Mouse (Mus musculus) liver, postnatal 0 days (tissue): ENCODE measurements around the gene Endou. TPM values are rescaled to one million over a fixed set of nuclear protein-coding genes. Genes with fewer than 3 reads are reported as not detected.
A peak's percentile ranks its signal among the peaks of the same experiment; 100 is the strongest.

ENCODE experiments used
- ATAC-seq: fragments of 200-750 bp; cut with Nextera tagmentation; 2 replicates; pipeline ENCODE4 v1.8.0; 2017; ENCODE audit warnings: mild to moderate bottlenecking, moderate library complexity
- DNase-seq: peaks from one replicate; pipeline ENCODE4 v3.0.0-alpha.2; 2016
- H3K27ac ChIP-seq: fragments of 300-500 bp; sonication (generic); 2 replicates; pipeline ENCODE4 v1.5.1; 2014; ENCODE audit warnings: antibody characterized with exemption, moderate library complexity, mild to moderate bottlenecking, low read depth
- H3K27me3 ChIP-seq: fragments of 300-500 bp; sonication (generic); 2 replicates; pipeline ENCODE4 v1.6.1; 2014; ENCODE audit warnings: low read length, control low read depth, mixed read lengths; ENCODE audit not compliant: insufficient read depth
- H3K36me3 ChIP-seq: fragments of 300-500 bp; sonication (generic); replicated peaks from 2 replicates; pipeline ENCODE4 v1.6.1; 2014; ENCODE audit warnings: mild to moderate bottlenecking, control low read depth, low read length, moderate library complexity, mixed read lengths; ENCODE audit not compliant: insufficient read depth
- H3K4me1 ChIP-seq: fragments of 300-500 bp; sonication (generic); 2 replicates; pipeline ENCODE4 v1.6.1; 2014; ENCODE audit warnings: antibody characterized with exemption, mild to moderate bottlenecking, control low read depth; ENCODE audit not compliant: insufficient read depth
- H3K4me2 ChIP-seq: fragments of 300-500 bp; sonication (generic); 2 replicates; pipeline ENCODE4 v1.6.1; 2014; ENCODE audit warnings: low read depth, mild to moderate bottlenecking, low read length, moderate library complexity, mixed read lengths
- H3K4me3 ChIP-seq: fragments of 300-500 bp; sonication (generic); 2 replicates; pipeline ENCODE4 v1.5.1; 2014; ENCODE audit warnings: low read depth, low read length
- H3K9ac ChIP-seq: fragments of 300-500 bp; sonication (generic); replicated peaks from 2 replicates; pipeline ENCODE4 v1.6.1; 2014; ENCODE audit warnings: mild to moderate bottlenecking, moderate library complexity
- H3K9me3 ChIP-seq: fragments of 300-500 bp; sonication (generic); 2 replicates; pipeline ENCODE4 v1.6.1; 2016; ENCODE audit warnings: mild to moderate bottlenecking, control low read depth, low read length, mixed read lengths
- CTCF ChIP-seq: sonication (generic); IDR thresholded peaks from 2 replicates; pipeline ENCODE4 v1.5.1; 2016; ENCODE audit warnings: antibody characterized with exemption, low read depth
- EP300 ChIP-seq: IDR thresholded peaks from 2 replicates; pipeline ENCODE4 v1.6.1; 2016; ENCODE audit warnings: antibody characterized with exemption, low read depth, mild to moderate bottlenecking
- WGBS: fragments of 180-500 bp; shearing (Covaris S2); extraction: QIAGEN DNeasy Blood & Tissue Kit; methylation state at CpG from one replicate; pipeline ENCODE4 v1.1.7; 2014; ENCODE audit not compliant: insufficient replicate concordance; 5-methylcytosine and 5-hydroxymethylcytosine counted together
- polyA plus RNA-seq: library from polyadenylated mRNA; unstranded; fragments of >200 nt; fragmentation: Nextera tagmentation; extraction: Ambion mirVana; gene quantifications from 2 replicates; pipeline ENCODE4 v1.2.1, GENCODE M21; 2015

Gene Endou
- polyA plus RNA-seq, 1 experiment from 2014 or later = 0.82 TPM

GRCm38 (mm10) chr15:97715734-97716133, 15.4 kb downstream of the Endou start:
- DNase-seq = no peak
- no peak overlapping the region for H3K4me2 ChIP-seq
- H3K36me3 ChIP-seq = no peaks in the 10 kb centered on the region
- H3K27me3 ChIP-seq = no peaks in the 10 kb centered on the region
- no peak overlapping the region for H3K27ac ChIP-seq
- no peak for TF ChIP-seq CTCF
- TF ChIP-seq EP300 = no peak
- 91% methylated on average over 1 of the region's 1 CpGs for WGBS
- no peaks in the 10 kb centered on the region for H3K9me3 ChIP-seq
- H3K9ac ChIP-seq = no peak overlapping the region
- no peak for ATAC-seq
- H3K4me1 ChIP-seq = no peaks in the 10 kb centered on the region
- no peak overlapping the region for H3K4me3 ChIP-seq

DNA sequence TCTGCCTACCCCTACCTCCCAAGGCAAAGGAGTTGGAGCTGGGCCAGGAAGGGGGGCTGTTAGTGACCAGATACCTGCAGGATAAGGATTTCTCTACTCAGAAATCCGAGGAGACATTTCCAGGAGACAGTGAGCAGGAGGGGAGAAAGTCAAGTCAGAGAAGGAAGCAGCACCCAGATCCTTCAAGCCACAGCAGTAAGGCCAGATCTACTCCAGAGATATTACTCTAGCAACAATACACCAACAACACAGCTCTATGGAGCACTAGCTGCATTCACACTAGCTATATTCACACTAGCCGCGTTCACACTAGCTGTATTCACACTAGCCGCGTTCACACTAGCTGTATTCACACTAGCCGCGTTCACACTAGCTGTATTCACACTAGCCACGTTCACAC, 16.1 kb downstream of the Endou start:
- Histone ChIP-seq H3K9ac (no peak overlapping the region), H3K27ac (no peak overlapping the region), H3K36me3 (no peaks in the 10 kb centered on the region), H3K4me2 (no peak overlapping the region), H3K9me3 (no peaks in the 10 kb centered on the region), H3K4me1 (no peaks in the 10 kb centered on the region), H3K27me3 (no peaks in the 10 kb centered on the region), H3K4me3 (no peak overlapping the region)
- no peak for DNase-seq
- no peak for TF ChIP-seq CTCF
- no peak for TF ChIP-seq EP300
- no peak for ATAC-seq
- 90% methylated on average over 8 of the region's 8 CpGs for WGBS

DNA sequence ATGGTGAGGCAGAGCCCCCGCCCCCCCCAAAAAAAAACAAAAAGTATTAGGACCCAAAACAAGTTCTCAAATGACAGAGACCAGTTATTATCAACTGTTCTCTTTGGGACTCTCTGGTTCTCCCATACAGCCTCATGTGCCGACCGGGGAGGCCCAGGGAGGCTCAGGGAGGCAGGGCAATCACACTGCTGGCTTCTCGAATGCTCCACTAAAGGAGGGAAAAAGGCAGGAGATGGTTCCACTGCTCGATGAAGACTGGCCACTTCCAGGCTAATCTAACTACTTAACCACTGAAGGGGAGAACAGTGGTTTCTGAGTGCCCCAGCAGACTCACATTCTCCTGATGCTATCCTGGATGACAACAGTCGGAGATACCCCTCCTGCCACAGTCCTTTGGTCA, 18.6 kb downstream of the Endou start:
- no peaks in the 10 kb centered on the region for H3K27me3 ChIP-seq
- DNase-seq (no peak), ATAC-seq (no peak)
- TF ChIP-seq CTCF (no peak), EP300 (no peak)
- H3K27ac ChIP-seq = no peak overlapping the region
- no peak overlapping the region for H3K9ac ChIP-seq
- H3K36me3 ChIP-seq = no peaks in the 10 kb centered on the region
- H3K9me3 ChIP-seq = no peaks in the 10 kb centered on the region
- no peaks in the 10 kb centered on the region for H3K4me1 ChIP-seq
- WGBS = 71% methylated on average over 6 of the region's 6 CpGs
- H3K4me3 ChIP-seq = no peak overlapping the region
- no peak overlapping the region for H3K4me2 ChIP-seq

GRCm38 (mm10) chr15:97710906-97711305, 20.2 kb downstream of the Endou start:
- Histone ChIP-seq H3K36me3 (no peaks in the 10 kb centered on the region), H3K4me3 (no peak overlapping the region), H3K4me2 (no peak overlapping the region), H3K4me1 (no peaks in the 10 kb centered on the region), H3K27ac (no peak overlapping the region), H3K9me3 (no peaks in the 10 kb centered on the region), H3K27me3 (no peaks in the 10 kb centered on the region), H3K9ac (no peak overlapping the region)
- WGBS = 78% methylated on average over 6 of the region's 6 CpGs
- no peak for TF ChIP-seq EP300
- TF ChIP-seq CTCF = no peak
- ATAC-seq (no peak), DNase-seq (no peak)

DNA sequence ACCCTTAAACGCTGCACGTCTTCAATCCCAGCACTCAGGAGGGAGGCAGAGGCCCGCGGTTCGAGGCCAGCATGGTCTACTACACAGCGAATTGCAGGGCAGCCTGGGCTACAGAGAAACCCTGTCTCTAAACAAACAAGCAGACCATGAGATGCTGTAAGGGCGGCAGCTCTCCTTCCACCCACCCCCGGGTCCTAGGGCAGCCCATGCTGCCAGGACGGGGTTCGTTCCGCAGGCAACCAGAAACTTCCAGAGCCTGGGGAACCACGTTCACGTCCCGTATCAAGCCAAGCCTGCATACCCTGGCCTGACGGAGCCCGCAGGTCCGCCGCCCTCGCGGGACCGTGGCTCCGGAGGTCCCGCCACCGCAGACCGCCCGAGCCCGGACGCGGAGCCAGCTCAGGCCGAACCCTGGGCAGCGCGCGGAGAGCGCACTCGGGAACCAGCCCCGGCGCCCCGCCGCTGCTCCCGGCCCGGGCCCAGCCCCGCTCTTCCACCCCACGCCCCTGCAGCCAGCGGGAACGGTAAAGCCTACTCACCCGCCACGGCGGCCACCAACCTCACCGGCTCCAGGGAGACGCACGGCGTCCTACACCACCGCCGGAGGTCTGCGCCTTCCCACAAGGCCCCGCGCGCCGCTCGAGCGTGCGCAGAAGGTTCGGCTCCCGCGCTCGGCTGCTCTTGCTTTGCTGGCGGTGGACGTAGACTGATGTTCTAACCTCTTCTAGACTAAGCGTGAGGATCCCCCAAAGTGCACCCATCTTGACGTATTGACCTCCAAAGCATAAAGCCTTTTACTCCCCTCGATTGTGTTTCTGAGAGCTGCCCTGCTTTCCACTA, 25.7 kb downstream of the Endou start, which contains the start of gene Rpap3:
Gene Rpap3 (minus strand): TSS at position 615 of the 840 bp plus-strand sequence.
- Histone ChIP-seq H3K27ac (peak within 1 kb of the TSS; percentile 59; the same call in 1 of the 2 replicates), H3K9ac (peak within 1 kb of the TSS; percentile 85), H3K4me2 (peak within 1 kb of the TSS; percentile 95), H3K27me3 (no peaks in the 10 kb centered on the region), H3K36me3 (peaks cover 4% of the 10 kb centered on the region), H3K4me3 (peak within 1 kb of the TSS; percentile 92), H3K9me3 (no peaks in the 10 kb centered on the region), H3K4me1 (0 out of 2 replicates have a peak, but pooled peaks cover 2% of the 10 kb centered on the region)
- under 1% methylated on average over 58 of the region's 71 CpGs for WGBS
- TF ChIP-seq EP300 (no peak), CTCF (no peak)
- ATAC-seq (peak; percentile 94), DNase-seq (peak; percentile 86)

- Histone ChIP-seq H3K9me3 (no peaks in the 10 kb centered on the region), H3K36me3 (peaks cover 52% of the 10 kb centered on the region), H3K27ac (no peak overlapping the region), H3K27me3 (no peaks in the 10 kb centered on the region), H3K4me3 (no peak overlapping the region), H3K4me1 (no peaks in the 10 kb centered on the region), H3K4me2 (no peak overlapping the region), H3K9ac (no peak overlapping the region)
- TF ChIP-seq CTCF = no peak
- TF ChIP-seq EP300 = no peak
- no peak for ATAC-seq
- no peak for DNase-seq
- 85% methylated on average over 10 of the region's 10 CpGs for WGBS
Measured at GRCm38 (mm10) chr15:97696616-97697015, 34.5 kb downstream of the Endou start.
